Mouse (Mus musculus): ENCODE data around the gene Gm28047.

Gene Gm28047

DNA sequence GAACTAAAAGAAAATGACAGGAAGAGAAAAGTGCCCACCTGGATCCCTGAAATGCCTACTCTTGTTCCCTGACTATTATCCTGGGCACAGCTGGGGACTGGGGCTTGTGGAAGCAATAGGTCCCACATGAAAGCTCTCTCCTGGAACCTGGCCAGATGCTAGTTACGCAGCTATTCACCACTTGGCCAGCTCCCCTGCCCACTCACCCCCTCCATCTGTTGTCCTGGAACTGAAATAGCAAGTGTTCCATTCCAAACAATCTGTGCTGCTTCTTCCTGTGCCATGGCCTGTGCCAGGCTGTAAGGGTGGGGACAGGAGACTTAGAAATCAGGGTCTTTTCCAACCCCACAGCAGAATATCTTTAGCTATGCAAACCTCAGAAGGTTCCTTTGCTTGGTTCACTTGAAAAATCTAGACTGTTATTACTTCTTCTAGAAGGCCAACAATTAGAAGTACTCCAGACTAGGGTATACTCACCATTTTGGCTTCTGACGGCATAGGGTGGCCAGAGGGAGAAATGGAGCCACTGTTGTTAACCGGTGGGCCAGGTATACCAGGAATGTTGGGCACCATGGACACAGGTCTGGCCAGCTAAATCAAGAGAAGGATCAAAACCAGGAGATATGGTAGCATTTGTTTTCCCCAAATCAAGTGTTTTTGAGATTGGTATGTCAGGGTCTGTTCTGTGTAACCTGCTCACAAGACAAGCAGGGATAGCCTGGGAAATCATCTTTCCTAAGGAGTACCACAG, 78.0 kb downstream of the Gm28047 start:
- DNase-seq = peak; percentile 44 to 66

DNA sequence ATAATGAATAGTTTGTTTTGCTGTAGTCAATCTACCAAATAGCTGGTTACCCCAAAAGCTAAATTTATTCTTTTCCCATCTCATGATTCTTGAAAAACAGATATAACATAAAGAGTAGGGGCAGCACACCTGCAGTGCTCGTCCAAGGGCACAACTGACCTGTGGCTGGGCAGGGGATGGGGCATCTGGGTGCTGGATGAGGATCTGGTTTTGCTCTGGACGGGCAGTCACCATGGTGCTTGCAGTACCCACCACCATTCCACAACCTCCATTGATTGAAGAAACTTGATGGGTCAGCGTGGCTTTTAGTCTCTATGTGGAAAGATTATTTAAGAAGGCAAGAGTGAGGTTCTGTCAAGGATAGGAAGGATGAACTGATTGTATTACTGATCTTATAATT, 78.6 kb downstream of the Gm28047 start:
- no peak for DNase-seq

DNA sequence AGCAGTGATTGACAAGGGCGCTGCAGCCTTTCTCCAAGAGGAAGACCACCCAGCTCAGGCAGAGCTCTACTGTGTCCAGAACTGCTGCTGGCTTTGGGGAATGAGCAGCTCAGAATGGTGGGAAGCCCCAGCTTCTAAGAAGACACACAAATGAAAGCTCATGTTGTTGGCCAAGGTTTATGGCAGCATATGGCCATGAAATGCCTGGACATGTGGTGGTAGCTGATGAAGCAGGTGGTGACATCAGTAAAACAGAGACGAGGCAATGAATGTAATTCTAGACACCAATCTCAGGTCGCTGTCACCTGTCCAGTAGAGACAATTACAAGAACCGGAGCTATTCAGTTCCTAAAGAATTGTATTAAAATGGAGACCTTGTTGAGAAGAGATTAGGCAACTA, 80.1 kb downstream of the Gm28047 start:
- no peak for DNase-seq

- DNase-seq = no peak
These were observed 90.9 kb downstream of the Gm28047 start for GRCm38 (mm10) chr15:102533926-102534325.

DNA sequence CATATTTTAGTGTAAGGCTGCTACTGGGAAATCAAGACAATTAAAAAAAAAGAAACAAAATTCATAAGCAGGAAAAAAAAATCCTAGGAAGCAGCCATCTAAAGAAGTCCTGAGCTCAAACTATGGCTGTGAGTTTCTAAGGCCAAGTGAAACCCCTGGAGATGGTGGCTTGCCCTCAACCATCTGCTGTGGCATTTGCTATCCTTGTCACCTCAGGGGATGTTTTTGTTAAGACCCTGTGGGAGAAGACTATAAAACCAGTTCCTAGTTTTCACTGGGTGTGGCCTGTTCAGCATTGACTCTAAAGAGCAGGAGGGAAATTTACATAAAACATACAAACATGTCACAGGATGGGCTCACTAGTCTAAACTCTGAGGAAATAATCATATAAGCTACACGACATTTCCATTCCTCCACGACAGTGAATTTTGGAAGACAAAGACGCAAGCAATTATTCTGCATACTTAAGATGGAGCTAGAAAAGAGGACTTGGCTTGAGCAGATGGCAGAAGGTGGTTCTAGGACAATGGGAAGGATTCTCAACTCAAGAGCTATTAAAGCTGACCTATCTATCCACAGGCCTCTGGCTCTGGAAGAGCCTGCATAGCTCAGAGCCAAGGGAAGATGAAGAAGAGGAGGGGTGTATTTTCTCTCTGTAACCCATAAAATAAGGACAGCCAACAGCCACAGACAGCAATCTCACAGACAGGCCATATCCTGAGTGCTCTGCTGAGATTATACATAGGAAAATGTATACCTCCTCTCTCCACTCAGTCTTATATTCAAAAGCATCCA, 92.6 kb downstream of the Gm28047 start:
- DNase-seq = no peak

DNA sequence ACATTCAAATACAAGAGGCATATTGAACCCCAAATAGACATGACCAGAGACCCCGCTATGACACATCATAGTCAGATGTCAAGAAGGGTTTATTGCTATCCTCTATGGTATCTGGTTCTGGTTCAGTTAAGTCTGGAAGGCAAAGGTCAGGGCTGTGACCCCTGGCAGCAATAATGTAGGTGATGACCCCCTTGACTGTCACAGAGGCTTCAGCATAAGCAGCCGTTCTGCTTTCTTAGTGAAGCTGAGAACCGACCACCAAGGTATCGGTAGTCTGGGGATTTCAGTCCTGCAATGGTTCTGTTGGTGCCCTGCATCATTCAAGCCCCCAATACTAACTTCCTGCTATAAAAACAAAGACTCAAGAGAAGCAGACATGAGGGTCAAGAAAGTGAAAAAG, 93.3 kb downstream of the Gm28047 start:
- DNase-seq = no peak

DNA sequence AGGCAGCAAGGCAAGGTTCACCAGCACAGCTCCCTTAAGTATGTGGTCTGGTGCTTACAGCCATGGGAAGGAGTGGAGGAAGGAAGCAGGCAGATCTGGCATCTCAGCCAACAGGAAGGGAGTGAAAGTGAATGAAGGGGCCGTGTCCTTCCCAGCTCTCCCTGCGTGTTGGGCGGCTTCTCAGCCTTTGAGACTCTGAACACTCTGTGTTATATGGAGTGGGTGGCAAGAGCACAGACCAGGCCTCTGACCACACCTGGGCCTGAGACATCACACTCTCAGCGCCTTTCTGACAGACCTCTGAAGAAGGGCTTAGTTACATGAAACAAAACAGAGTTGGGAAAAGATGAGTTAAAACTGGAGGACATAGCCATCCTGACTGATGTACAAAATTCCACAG, 94.3 kb downstream of the Gm28047 start:
- no peak for DNase-seq

GRCm38 (mm10) chr15:102528396-102528795, 96.5 kb downstream of the Gm28047 start:
- no peak for DNase-seq

- no peak for DNase-seq
These were observed 96.9 kb downstream of the Gm28047 start for GRCm38 (mm10) chr15:102527936-102528335.

- no peak for DNase-seq
These were observed 98.5 kb downstream of the Gm28047 start for GRCm38 (mm10) chr15:102526111-102527002.

DNA sequence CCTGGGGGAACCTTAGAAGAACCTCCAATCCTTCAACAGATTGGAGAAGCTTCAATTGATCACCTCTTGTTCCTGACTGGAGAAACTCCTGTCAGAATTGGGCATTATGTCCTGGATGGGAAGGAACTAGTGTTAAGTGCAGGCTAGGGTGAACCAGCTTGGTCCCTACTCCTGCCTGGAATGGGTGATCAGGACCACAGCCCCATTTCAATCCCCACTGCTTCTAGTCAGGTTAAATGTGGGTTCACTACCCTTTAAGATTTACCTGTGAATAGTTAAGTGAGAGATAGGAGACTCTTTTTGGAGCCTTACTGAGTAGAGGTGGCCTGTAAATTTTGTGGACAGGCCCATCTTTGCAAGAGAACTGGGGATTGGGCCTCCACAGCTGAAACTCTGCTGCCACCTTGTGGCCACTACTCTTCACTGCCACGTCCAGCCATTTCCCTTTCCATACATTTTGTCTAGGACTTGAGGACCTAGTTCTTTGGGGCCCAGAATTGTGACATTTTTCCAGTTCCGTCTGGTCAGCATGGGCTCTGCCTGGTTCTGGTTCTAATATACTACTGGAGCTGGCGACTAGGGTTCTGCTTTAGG, 99.9 kb downstream of the Gm28047 start, which contains the start of gene Npff:
TSS of gene Npff (minus strand) at position 51 of the 594 bp plus-strand sequence.
- DNase-seq = peak; percentile 59 to 70

- DNase-seq = no peak
These were observed 103.4 kb downstream of the Gm28047 start for GRCm38 (mm10) chr15:102521480-102521879.

DNA sequence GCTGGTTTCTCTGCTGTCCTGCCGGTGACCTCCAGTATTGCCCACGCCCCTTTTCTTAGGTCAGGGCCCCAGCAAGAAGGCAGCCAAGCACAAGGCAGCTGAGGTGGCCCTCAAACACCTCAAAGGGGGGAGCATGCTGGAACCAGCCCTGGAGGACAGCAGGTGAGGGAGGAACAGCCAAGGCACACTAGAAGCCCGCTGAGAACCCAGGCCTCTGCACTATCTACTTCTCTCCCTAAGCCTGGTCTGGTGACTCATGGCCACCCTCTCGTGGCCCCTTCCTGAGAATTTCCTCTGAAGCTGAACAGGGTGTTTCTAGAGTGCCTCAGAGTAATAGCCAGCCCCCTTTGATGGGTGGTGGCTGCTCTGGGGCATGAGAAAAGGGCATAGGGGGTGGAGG, 104.5 kb downstream of the Gm28047 start:
- no peak for DNase-seq

DNA sequence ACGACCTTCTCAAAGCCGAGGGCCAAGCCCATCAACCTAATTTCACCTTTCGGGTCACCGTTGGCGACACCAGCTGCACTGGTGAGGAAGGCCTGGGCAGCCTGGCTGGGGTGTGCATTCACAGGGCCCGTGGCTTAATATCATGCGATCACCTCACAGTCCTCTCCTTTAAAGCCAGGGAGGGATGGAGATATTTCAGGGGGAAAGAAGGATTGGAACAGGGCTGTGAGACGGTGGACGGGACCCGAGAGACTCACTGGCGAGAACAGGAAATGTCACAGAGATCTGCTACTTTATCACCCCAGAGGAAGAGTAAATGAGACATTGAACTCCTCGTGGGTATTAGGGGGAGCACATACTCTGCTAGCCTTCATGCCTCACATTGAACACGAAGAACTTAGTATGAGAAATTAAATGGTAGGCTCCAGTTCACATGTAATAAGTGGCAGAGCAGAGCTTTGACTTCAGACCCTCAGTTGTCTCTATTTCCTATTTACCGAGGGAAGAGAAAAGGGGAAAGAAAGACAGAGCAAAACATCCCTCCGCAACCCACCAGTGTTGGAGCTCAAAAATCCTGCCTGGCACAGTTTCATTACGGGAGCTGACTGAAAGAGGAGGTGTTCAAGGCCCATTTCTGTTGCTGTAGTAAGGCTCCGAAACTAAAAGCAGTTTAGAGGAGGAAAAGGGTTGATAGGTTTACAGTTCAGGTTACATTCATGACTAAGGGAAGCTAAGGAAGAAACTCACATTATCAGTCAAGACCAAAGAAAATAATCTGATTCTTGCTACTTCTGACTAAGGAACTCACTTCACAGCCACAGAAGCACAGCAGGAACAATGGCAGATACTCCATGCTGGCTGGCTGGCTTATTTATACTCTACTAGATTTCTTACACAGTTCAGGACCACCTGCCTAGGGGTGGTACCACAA, 105.4 kb downstream of the Gm28047 start:
- DNase-seq = no peak

DNA sequence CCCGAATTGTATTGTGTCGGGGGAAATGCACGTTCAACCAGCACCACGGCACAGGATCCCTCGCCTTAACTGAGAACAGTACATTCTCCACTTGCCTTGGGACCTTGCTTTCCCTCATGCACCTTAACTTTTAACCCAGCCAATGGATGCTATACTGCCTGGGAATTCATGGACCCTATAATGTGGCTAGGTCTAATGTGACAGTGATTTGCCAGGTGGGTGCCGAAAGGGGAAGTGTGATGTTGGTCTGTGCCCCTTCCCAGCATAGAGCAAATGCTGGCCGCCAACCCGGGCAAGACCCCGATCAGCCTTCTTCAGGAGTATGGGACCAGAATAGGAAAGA, 106.0 kb downstream of the Gm28047 start:
- DNase-seq = no peak

- peak; percentile 100 for DNase-seq
These were observed 106.7 kb downstream of the Gm28047 start, which contains the start of gene Tarbp2 for GRCm38 (mm10) chr15:102517976-102518858. Gene Tarbp2, plus strand, starts transcription at chr15:102518192.

DNA sequence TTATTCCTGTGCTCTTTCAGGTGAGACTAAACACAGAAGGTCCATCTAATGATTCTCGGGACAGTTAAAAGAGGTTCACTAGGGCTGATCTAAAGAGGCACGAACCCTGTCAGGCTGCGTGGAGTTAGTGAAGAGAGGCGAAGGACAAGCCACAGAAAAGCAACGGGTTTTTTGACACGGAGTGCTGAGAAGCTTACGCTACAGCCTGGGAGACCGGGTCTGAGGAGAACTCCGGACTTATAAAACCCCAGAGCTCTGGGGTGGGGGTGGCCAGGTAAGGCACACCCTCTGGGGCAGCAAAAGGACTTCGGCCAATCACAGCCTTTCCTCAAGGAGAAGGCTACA, 107.3 kb downstream of the Gm28047 start:
- DNase-seq = no peak

GRCm38 (mm10) chr15:102516728-102517404, 108.0 kb downstream of the Gm28047 start, which contains the start of gene Map3k12:
Gene Map3k12, minus strand, starts transcription at chr15:102517064.
- DNase-seq = peak; percentile 67 to 73

DNA sequence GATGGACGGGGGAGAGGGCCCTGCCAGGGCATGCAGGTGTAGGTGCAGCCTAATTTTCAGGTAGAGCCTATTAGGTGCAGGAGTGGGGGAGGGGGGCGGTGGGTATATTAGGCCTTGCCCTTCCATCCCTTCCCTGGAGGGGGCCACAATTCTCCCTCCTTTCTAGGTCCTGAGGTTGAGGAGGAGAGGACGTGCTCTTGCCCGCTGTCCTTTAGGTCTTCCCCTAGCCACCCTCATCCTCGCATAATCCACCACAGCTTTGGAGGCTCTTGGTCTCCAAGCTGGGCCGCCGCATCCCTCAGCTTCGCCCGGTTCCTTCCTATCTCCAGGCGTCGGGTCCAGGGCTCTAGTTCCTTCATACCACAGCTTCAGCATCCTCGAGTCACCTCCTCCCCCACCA, 108.6 kb downstream of the Gm28047 start:
- DNase-seq = no peak

DNA sequence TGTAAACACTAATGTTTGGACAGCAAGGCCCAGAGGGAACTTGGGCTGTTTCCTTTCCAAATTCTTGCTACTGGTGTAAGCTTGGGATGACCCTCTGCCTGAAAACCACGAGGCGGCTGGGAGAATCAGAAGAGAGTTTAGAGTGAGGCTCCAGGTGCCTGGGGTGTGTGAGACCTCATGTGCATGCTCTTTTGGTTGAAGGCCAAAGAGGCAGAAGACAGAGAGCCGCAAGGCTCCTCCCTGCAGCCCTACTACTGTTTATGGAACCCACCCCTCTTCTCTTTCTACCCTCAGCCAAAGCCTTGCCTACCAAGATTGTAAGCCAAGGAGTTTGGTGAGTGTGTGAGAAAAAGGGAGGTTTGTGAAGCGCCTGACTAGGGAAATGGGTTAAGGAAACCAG, 109.1 kb downstream of the Gm28047 start:
- no peak for DNase-seq
